Mouse (Mus musculus) neural tube, embryonic 12.5 days (tissue): ENCODE results near the gene Wdr74. TPM values are rescaled to one million over a fixed set of nuclear protein-coding genes. Genes with fewer than 3 reads are reported as not detected.
A peak's percentile ranks its signal among the peaks of the same experiment; 100 is the strongest.

Source experiments
- ATAC-seq: fragments of 200-750 bp; cut with Nextera tagmentation; 2 replicates; pipeline ENCODE4 v1.8.0; 2017; ENCODE audit warnings: low read depth, mild to moderate bottlenecking, moderate TSS enrichment, moderate library complexity; ENCODE audit not compliant: low FRiP score
- H3K27ac ChIP-seq: fragments of 300-500 bp; sonication (generic); 2 replicates; pipeline ENCODE4 v1.5.1; 2016
- H3K27me3 ChIP-seq: fragments of 300-500 bp; sonication (generic); replicated peaks from 2 replicates; pipeline ENCODE4 v1.6.1; 2016; ENCODE audit warnings: mild to moderate bottlenecking
- H3K36me3 ChIP-seq: fragments of 300-500 bp; sonication (generic); 2 replicates; pipeline ENCODE4 v1.6.1; 2016; ENCODE audit warnings: mild to moderate bottlenecking
- H3K4me1 ChIP-seq: fragments of 300-500 bp; sonication (generic); 2 replicates; pipeline ENCODE4 v1.6.1; 2016
- H3K4me2 ChIP-seq: fragments of 300-500 bp; sonication (generic); replicated peaks from 2 replicates; pipeline ENCODE4 v1.6.1; 2016; ENCODE audit warnings: mild to moderate bottlenecking
- H3K4me3 ChIP-seq: fragments of 300-500 bp; sonication (generic); 2 replicates; pipeline ENCODE4 v1.5.1; 2016
- H3K9ac ChIP-seq: fragments of 300-500 bp; sonication (generic); 2 replicates; pipeline ENCODE4 v1.6.1; 2016; ENCODE audit warnings: mild to moderate bottlenecking
- H3K9me3 ChIP-seq: fragments of 300-500 bp; sonication (generic); 2 replicates; pipeline ENCODE4 v1.6.1; 2016; ENCODE audit warnings: mild to moderate bottlenecking
- WGBS: fragments of 180-500 bp; shearing (Covaris S2); methylation state at CpG from one replicate; pipeline ENCODE4 v1.1.7; 2016; 5-methylcytosine and 5-hydroxymethylcytosine counted together
- polyA plus RNA-seq: library from polyadenylated mRNA; unstranded; fragments of >200 nt; fragmentation: Nextera tagmentation; extraction: Ambion mirVana; gene quantifications from 2 replicates; pipeline ENCODE4 v1.2.1, GENCODE M21; 2016

Wdr74 gene
- polyA plus RNA-seq = 83.5 and 85.1 TPM in 2 replicates

GRCm38 (mm10) chr19:8735389-8736159 is at the start of gene Wdr74:
Wdr74 (plus strand) TSS chr19:8735827.
- peak; percentile 95 for ATAC-seq

GRCm38 (mm10) chr19:8691871-8692539 is 43.6 kb upstream of the Wdr74 start:
- Histone ChIP-seq H3K4me3 (no peak overlapping the region), H3K9ac (no peak overlapping the region), H3K9me3 (no peaks in the 10 kb centered on the region), H3K4me1 (no peaks in the 10 kb centered on the region), H3K27me3 (no peaks in the 10 kb centered on the region), H3K4me2 (no peak overlapping the region), H3K36me3 (no peaks in the 10 kb centered on the region), H3K27ac (no peak overlapping the region)
- ATAC-seq = no peak
- 62% methylated on average over 9 of the region's 9 CpGs for WGBS

More at GRCm38 (mm10) chr19:8735389-8736159, at the start of gene Wdr74:
- peaks cover 4% of the 10 kb centered on the region for H3K4me1 ChIP-seq
- peak within 1 kb of the TSS; percentile 61 for H3K9ac ChIP-seq
- WGBS = under 1% methylated on average over 32 of the region's 32 CpGs
- no peaks in the 10 kb centered on the region for H3K27me3 ChIP-seq
- no peaks in the 10 kb centered on the region for H3K9me3 ChIP-seq
- peak within 1 kb of the TSS; percentile 98 for H3K4me2 ChIP-seq
- H3K36me3 ChIP-seq = peaks cover 28% of the 10 kb centered on the region
- no peak within 1 kb of the TSS for H3K27ac ChIP-seq
- H3K4me3 ChIP-seq = peak within 1 kb of the TSS; percentile 62

- Histone ChIP-seq H3K4me3 (no peak overlapping the region), H3K27ac (no peak overlapping the region), H3K9me3 (no peaks in the 10 kb centered on the region), H3K36me3 (no peaks in the 10 kb centered on the region), H3K9ac (no peak overlapping the region), H3K27me3 (no peaks in the 10 kb centered on the region), H3K4me1 (no peaks in the 10 kb centered on the region), H3K4me2 (no peak overlapping the region)
- 52% methylated on average over 5 of the region's 5 CpGs for WGBS
- ATAC-seq = no peak
Observed at GRCm38 (mm10) chr19:8692740-8693139, 42.9 kb upstream of the Wdr74 start.

GRCm38 (mm10) chr19:8695330-8695729 is 40.3 kb upstream of the Wdr74 start:
- H3K36me3 ChIP-seq = no peaks in the 10 kb centered on the region
- no peak overlapping the region for H3K4me2 ChIP-seq
- H3K27ac ChIP-seq = no peak overlapping the region
- no peak overlapping the region for H3K4me3 ChIP-seq
- H3K27me3 ChIP-seq = no peaks in the 10 kb centered on the region
- 57% methylated on average over 6 of the region's 6 CpGs for WGBS
- H3K9ac ChIP-seq = no peak overlapping the region
- peak; percentile 56 for ATAC-seq
- no peaks in the 10 kb centered on the region for H3K9me3 ChIP-seq
- H3K4me1 ChIP-seq = no peaks in the 10 kb centered on the region

- no peak for ATAC-seq
- WGBS = 83% methylated on average over 9 of the region's 9 CpGs
- no peaks in the 10 kb centered on the region for H3K9me3 ChIP-seq
Observed at GRCm38 (mm10) chr19:8699652-8700051, 36.0 kb upstream of the Wdr74 start.

GRCm38 (mm10) chr19:8702458-8702857 is 33.2 kb upstream of the Wdr74 start:
- no peak overlapping the region for H3K27ac ChIP-seq
- WGBS = 66% methylated on average over 3 of the region's 3 CpGs
- H3K4me2 ChIP-seq = no peak overlapping the region
- H3K4me1 ChIP-seq = no peaks in the 10 kb centered on the region
- no peak overlapping the region for H3K4me3 ChIP-seq
- peaks cover 11% of the 10 kb centered on the region for H3K36me3 ChIP-seq
- H3K9me3 ChIP-seq = no peaks in the 10 kb centered on the region
- no peaks in the 10 kb centered on the region for H3K27me3 ChIP-seq
- no peak for ATAC-seq
- no peak overlapping the region for H3K9ac ChIP-seq

More at GRCm38 (mm10) chr19:8699652-8700051, 36.0 kb upstream of the Wdr74 start:
- no peak overlapping the region for H3K9ac ChIP-seq
- no peak overlapping the region for H3K4me3 ChIP-seq
- no peaks in the 10 kb centered on the region for H3K27me3 ChIP-seq
- H3K4me1 ChIP-seq = no peaks in the 10 kb centered on the region
- no peak overlapping the region for H3K4me2 ChIP-seq
- no peak overlapping the region for H3K27ac ChIP-seq
- no peaks in the 10 kb centered on the region for H3K36me3 ChIP-seq

GRCm38 (mm10) chr19:8703571-8703970 is 32.1 kb upstream of the Wdr74 start:
- peaks cover 22% of the 10 kb centered on the region for H3K36me3 ChIP-seq
- no peaks in the 10 kb centered on the region for H3K27me3 ChIP-seq
- no peak for ATAC-seq
- 57% methylated on average over 4 of the region's 4 CpGs for WGBS
- H3K4me1 ChIP-seq = no peaks in the 10 kb centered on the region
- H3K9ac ChIP-seq = no peak overlapping the region
- no peak overlapping the region for H3K4me2 ChIP-seq
- H3K4me3 ChIP-seq = no peak overlapping the region
- H3K9me3 ChIP-seq = no peaks in the 10 kb centered on the region
- H3K27ac ChIP-seq = no peak overlapping the region

GRCm38 (mm10) chr19:8705026-8705708 is 30.5 kb upstream of the Wdr74 start:
- no peaks in the 10 kb centered on the region for H3K27me3 ChIP-seq
- H3K9me3 ChIP-seq = no peaks in the 10 kb centered on the region
- no peaks in the 10 kb centered on the region for H3K4me1 ChIP-seq
- peaks cover 38% of the 10 kb centered on the region for H3K36me3 ChIP-seq
- H3K4me2 ChIP-seq = no peak overlapping the region
- H3K9ac ChIP-seq = no peak overlapping the region
- H3K27ac ChIP-seq = no peak overlapping the region
- ATAC-seq = no peak
- 75% methylated on average over 6 of the region's 6 CpGs for WGBS
- no peak overlapping the region for H3K4me3 ChIP-seq

GRCm38 (mm10) chr19:8706132-8706667 is 29.4 kb upstream of the Wdr74 start:
- Histone ChIP-seq H3K27ac (no peak overlapping the region), H3K9ac (no peak overlapping the region), H3K27me3 (no peaks in the 10 kb centered on the region), H3K9me3 (no peaks in the 10 kb centered on the region), H3K4me3 (no peak overlapping the region), H3K36me3 (peaks cover 48% of the 10 kb centered on the region), H3K4me2 (no peak overlapping the region), H3K4me1 (0 out of 2 replicates have a peak, but pooled peaks cover 7% of the 10 kb centered on the region)
- ATAC-seq = no peak
- 89% methylated on average over 7 of the region's 7 CpGs for WGBS

- no peak overlapping the region for H3K9ac ChIP-seq
- no peak for ATAC-seq
- peaks cover 55% of the 10 kb centered on the region for H3K36me3 ChIP-seq
- H3K4me2 ChIP-seq = no peak overlapping the region
- H3K9me3 ChIP-seq = no peaks in the 10 kb centered on the region
- 97% methylated on average over 7 of the region's 7 CpGs for WGBS
- no peak overlapping the region for H3K4me3 ChIP-seq
- no peaks in the 10 kb centered on the region for H3K27me3 ChIP-seq
- peaks cover 13% of the 10 kb centered on the region for H3K4me1 ChIP-seq
- no peak overlapping the region for H3K27ac ChIP-seq
Observed at GRCm38 (mm10) chr19:8706930-8707329, 28.7 kb upstream of the Wdr74 start.

- no peak overlapping the region for H3K27ac ChIP-seq
- no peak overlapping the region for H3K4me2 ChIP-seq
- no peak overlapping the region for H3K9ac ChIP-seq
- no peak overlapping the region for H3K4me3 ChIP-seq
- no peaks in the 10 kb centered on the region for H3K27me3 ChIP-seq
- WGBS = 95% methylated on average over 8 of the region's 8 CpGs
- peaks cover 55% of the 10 kb centered on the region for H3K36me3 ChIP-seq
- H3K9me3 ChIP-seq = no peaks in the 10 kb centered on the region
- H3K4me1 ChIP-seq = peaks cover 21% of the 10 kb centered on the region
- no peak for ATAC-seq
Observed at GRCm38 (mm10) chr19:8708954-8709353, 26.7 kb upstream of the Wdr74 start.

GRCm38 (mm10) chr19:8710057-8710456 is 25.6 kb upstream of the Wdr74 start:
- H3K27me3 ChIP-seq = no peaks in the 10 kb centered on the region
- ATAC-seq = no peak
- H3K4me3 ChIP-seq = no peak overlapping the region
- no peak overlapping the region for H3K27ac ChIP-seq
- H3K9ac ChIP-seq = no peak overlapping the region
- peaks cover 55% of the 10 kb centered on the region for H3K36me3 ChIP-seq
- peaks cover 21% of the 10 kb centered on the region for H3K4me1 ChIP-seq
- no peaks in the 10 kb centered on the region for H3K9me3 ChIP-seq
- no peak overlapping the region for H3K4me2 ChIP-seq
- WGBS = 95% methylated on average over 2 of the region's 2 CpGs
